Mouse (Mus musculus) erythroblast, embryonic 14.5 days (primary cell): Measurements from ENCODE around the gene Grin2d.

Source experiments
- GATA1 ChIP-seq: IDR thresholded peaks from 2 replicates; pipeline ENCODE4 v1.6.1; 2012; ENCODE audit warnings: low read length, inconsistent platforms, mixed read lengths
- TAL1 ChIP-seq: IDR thresholded peaks from 3 replicates; pipeline ENCODE4 v1.6.1; 2012; ENCODE audit warnings: low read length, inconsistent platforms, mixed read lengths

DNA sequence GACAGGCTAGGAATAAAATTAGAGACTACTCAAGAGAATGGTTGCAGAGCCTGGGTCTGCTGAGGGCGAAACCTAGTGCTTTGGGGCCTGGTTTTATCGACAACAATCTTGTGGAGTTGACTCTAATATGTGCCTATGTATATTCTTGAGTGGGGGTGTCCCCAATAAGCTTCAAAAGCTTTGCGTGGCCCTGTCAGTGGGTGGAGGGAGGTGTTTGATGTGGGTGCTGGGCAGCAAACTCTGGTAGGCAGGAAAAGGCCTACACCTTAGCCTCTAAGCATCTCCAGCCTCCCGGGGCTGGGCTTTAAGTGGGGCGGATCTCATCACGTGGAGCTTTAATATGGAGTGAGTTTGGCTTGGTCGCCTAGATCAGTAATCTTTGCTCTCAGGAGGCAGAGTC, 79.2 kb downstream of the Grin2d start:
- TF ChIP-seq GATA1 (no peak), TAL1 (no peak)
